Mouse (Mus musculus): Measurements from ENCODE around the gene Grik2. TPM values are rescaled to one million over a fixed set of nuclear protein-coding genes. Genes with fewer than 3 reads are reported as not detected.

The Grik2 gene
- polyA plus RNA-seq, 1 experiment from 2014 or later = 1.3 TPM

DNA sequence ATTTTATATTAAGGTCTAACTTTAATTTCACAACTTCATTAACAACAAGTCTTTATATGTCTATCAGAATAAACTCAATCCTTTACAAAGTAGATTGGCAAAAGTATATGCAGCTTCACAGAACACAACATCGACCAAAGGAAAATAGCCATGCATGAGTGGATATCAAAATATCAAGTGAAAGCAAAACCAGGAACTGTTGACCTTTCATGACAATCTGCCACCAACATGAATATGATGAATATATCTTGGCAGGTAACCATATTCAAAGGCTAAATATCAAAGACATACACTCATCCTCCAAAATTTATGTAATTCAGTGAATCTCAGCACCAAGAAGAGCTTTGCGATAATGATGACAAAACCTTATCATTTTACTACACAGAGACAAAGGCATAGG, 141.4 kb downstream of the Grik2 start:
- DNase-seq (ENCODE audit: low spot score) (no peak), ATAC-seq (ENCODE audit: low FRiP score, low TSS enrichment) (no peak)
- Histone ChIP-seq H3K4me3 (ENCODE audit: low read depth, low read length) (no peak overlapping the region), H3K4me1 (replicated peaks; ENCODE audit: control insufficient read depth, insufficient read depth) (no peaks in the 10 kb centered on the region), H3K27ac (replicated peaks) (no peak overlapping the region), H3K4me2 (replicated peaks; ENCODE audit: low read depth) (no peak overlapping the region), H3K36me3 (ENCODE audit: control insufficient read depth, insufficient read depth, low read length) (no peaks in the 10 kb centered on the region), H3K9me3 (ENCODE audit: control insufficient read depth, low read length) (no peaks in the 10 kb centered on the region), H3K27me3 (ENCODE audit: control insufficient read depth, insufficient read depth, low read length) (no peaks in the 10 kb centered on the region), H3K9ac (ENCODE audit: low read length) (no peak overlapping the region)
- WGBS = 92% methylated on average over 2 of the region's 2 CpGs
- TF ChIP-seq EP300 (optimal IDR thresholded peaks at IDR 0.05) = no peak
- no peak for TF ChIP-seq CTCF (IDR thresholded peaks at IDR 0.05; ENCODE audit: low read depth)

DNA sequence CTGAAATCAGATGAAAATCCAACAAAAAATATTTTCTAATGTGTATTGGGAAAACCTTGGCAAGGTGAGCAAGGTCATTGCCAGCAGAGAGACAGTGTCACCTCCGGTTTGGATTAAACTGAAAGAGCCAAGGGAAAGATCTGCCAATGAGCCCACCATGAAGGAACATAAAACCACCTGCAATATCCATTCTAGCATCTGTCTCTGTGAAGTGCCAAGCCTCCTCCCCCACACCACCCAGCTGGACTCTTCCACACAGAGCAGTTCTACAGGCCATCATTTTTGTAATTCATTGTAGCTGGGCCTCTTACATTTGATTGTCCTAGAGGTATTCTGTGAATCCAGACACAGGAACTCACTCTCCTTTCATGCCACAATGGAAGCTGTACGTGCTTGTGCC, 148.7 kb downstream of the Grik2 start:
- Histone ChIP-seq H3K9me3 (ENCODE audit: control insufficient read depth, low read length) (no peaks in the 10 kb centered on the region), H3K27me3 (ENCODE audit: control insufficient read depth, insufficient read depth, low read length) (no peaks in the 10 kb centered on the region), H3K4me1 (replicated peaks; ENCODE audit: control insufficient read depth, insufficient read depth) (no peaks in the 10 kb centered on the region), H3K36me3 (ENCODE audit: control insufficient read depth, insufficient read depth, low read length) (no peaks in the 10 kb centered on the region), H3K9ac (ENCODE audit: low read length) (no peak overlapping the region), H3K27ac (replicated peaks) (no peak overlapping the region), H3K4me3 (ENCODE audit: low read depth, low read length) (no peak overlapping the region), H3K4me2 (replicated peaks; ENCODE audit: low read depth) (no peak overlapping the region)
- DNase-seq (ENCODE audit: low spot score) (no peak), ATAC-seq (ENCODE audit: low FRiP score, low TSS enrichment) (no peak)
- 82% methylated on average over 2 of the region's 2 CpGs for WGBS
- TF ChIP-seq EP300 (optimal IDR thresholded peaks at IDR 0.05) (no peak), CTCF (IDR thresholded peaks at IDR 0.05; ENCODE audit: low read depth) (no peak)

GRCm38 (mm10) chr10:49623951-49624350, 164.6 kb downstream of the Grik2 start:
- Histone ChIP-seq H3K27ac (replicated peaks) (no peak overlapping the region), H3K4me1 (replicated peaks; ENCODE audit: control insufficient read depth, insufficient read depth) (no peaks in the 10 kb centered on the region), H3K4me2 (replicated peaks; ENCODE audit: low read depth) (no peak overlapping the region), H3K4me3 (ENCODE audit: low read depth, low read length) (no peak overlapping the region), H3K36me3 (ENCODE audit: control insufficient read depth, insufficient read depth, low read length) (no peaks in the 10 kb centered on the region), H3K9me3 (ENCODE audit: control insufficient read depth, low read length) (no peaks in the 10 kb centered on the region), H3K27me3 (ENCODE audit: control insufficient read depth, insufficient read depth, low read length) (no peaks in the 10 kb centered on the region), H3K9ac (ENCODE audit: low read length) (no peak overlapping the region)
- no peak for ATAC-seq (ENCODE audit: low FRiP score, low TSS enrichment)
- DNase-seq (ENCODE audit: low spot score) = no peak
- TF ChIP-seq EP300 (optimal IDR thresholded peaks at IDR 0.05) = no peak
- no peak for TF ChIP-seq CTCF (IDR thresholded peaks at IDR 0.05; ENCODE audit: low read depth)
- 72% methylated on average over 3 of the region's 3 CpGs for WGBS

DNA sequence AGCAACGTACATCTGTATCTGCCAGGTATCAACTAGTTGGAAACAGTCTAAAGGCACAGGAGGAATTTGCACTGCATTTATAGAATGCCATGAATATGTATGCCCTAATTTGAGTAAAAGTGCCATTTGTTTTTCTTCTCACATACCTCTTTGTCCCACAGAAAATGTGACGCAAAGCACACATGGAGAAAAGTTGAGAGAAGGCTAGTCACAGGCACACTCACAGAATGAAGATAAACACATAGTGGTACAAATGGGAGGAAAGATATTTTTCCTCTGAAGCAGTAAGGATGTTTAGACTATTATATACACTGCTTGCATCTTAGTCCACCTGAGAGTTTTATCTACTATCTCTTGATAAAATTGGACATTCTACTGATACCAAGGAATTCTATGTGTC, 190.9 kb downstream of the Grik2 start:
- Histone ChIP-seq H3K27ac (replicated peaks) (no peak overlapping the region), H3K36me3 (ENCODE audit: control insufficient read depth, insufficient read depth, low read length) (no peaks in the 10 kb centered on the region), H3K9me3 (ENCODE audit: control insufficient read depth, low read length) (no peaks in the 10 kb centered on the region), H3K4me1 (replicated peaks; ENCODE audit: control insufficient read depth, insufficient read depth) (no peaks in the 10 kb centered on the region), H3K9ac (ENCODE audit: low read length) (no peak overlapping the region), H3K4me3 (ENCODE audit: low read depth, low read length) (no peak overlapping the region), H3K4me2 (replicated peaks; ENCODE audit: low read depth) (no peak overlapping the region), H3K27me3 (ENCODE audit: control insufficient read depth, insufficient read depth, low read length) (no peaks in the 10 kb centered on the region)
- WGBS = 65% methylated on average over 2 of the region's 2 CpGs
- no peak for DNase-seq (ENCODE audit: low spot score)
- ATAC-seq (ENCODE audit: low FRiP score, low TSS enrichment) = no peak
- TF ChIP-seq EP300 (optimal IDR thresholded peaks at IDR 0.05) (no peak), CTCF (IDR thresholded peaks at IDR 0.05; ENCODE audit: low read depth) (no peak)

DNA sequence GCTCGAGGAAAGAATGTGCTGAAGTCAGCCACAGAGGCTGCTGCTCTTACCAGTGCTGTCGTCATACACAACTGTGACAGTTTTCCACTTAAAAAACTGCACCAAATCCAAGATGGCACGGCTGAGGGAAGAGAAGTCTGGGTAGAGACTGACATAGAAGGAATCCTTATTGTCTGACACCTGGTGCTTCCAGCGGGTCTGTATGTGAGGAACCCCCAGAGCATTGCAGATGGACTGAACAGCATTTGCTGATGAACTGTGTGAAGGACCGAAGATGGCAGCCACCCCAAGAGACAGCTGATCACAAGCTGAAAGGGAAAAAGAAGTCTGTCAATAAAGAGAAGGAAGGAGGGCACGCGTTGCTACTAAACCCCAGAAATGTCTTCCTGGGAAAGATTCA, 215.1 kb downstream of the Grik2 start:
- 77% methylated on average over 7 of the region's 7 CpGs for WGBS
- TF ChIP-seq CTCF (IDR thresholded peaks at IDR 0.05; ENCODE audit: low read depth) (no peak), EP300 (optimal IDR thresholded peaks at IDR 0.05) (no peak)
- H3K27ac ChIP-seq (replicated peaks) = no peak overlapping the region
- DNase-seq (ENCODE audit: low spot score) (no peak), ATAC-seq (ENCODE audit: low FRiP score, low TSS enrichment) (no peak)
- H3K4me3 ChIP-seq (ENCODE audit: low read depth, low read length) = no peak overlapping the region
- no peaks in the 10 kb centered on the region for H3K36me3 ChIP-seq (ENCODE audit: control insufficient read depth, insufficient read depth, low read length)
- no peak overlapping the region for H3K9ac ChIP-seq (ENCODE audit: low read length)
- H3K27me3 ChIP-seq (ENCODE audit: control insufficient read depth, insufficient read depth, low read length) = no peaks in the 10 kb centered on the region
- no peak overlapping the region for H3K4me2 ChIP-seq (replicated peaks; ENCODE audit: low read depth)
- no peaks in the 10 kb centered on the region for H3K9me3 ChIP-seq (ENCODE audit: control insufficient read depth, low read length)
- H3K4me1 ChIP-seq (replicated peaks; ENCODE audit: control insufficient read depth, insufficient read depth) = no peaks in the 10 kb centered on the region

GRCm38 (mm10) chr10:49559872-49560407, 228.6 kb downstream of the Grik2 start:
- Histone ChIP-seq H3K27me3 (ENCODE audit: control insufficient read depth, insufficient read depth, low read length) (no peaks in the 10 kb centered on the region), H3K4me2 (replicated peaks; ENCODE audit: low read depth) (no peak overlapping the region), H3K36me3 (ENCODE audit: control insufficient read depth, insufficient read depth, low read length) (no peaks in the 10 kb centered on the region), H3K9ac (ENCODE audit: low read length) (no peak overlapping the region), H3K4me1 (replicated peaks; ENCODE audit: control insufficient read depth, insufficient read depth) (no peaks in the 10 kb centered on the region), H3K9me3 (ENCODE audit: control insufficient read depth, low read length) (no peaks in the 10 kb centered on the region), H3K4me3 (ENCODE audit: low read depth, low read length) (no peak overlapping the region), H3K27ac (replicated peaks) (no peak overlapping the region)
- no peak for DNase-seq (ENCODE audit: low spot score)
- 79% methylated on average over 1 of the region's 1 CpGs for WGBS
- TF ChIP-seq EP300 (optimal IDR thresholded peaks at IDR 0.05) (no peak), CTCF (IDR thresholded peaks at IDR 0.05; ENCODE audit: low read depth) (no peak)
- ATAC-seq (ENCODE audit: low FRiP score, low TSS enrichment) = no peak
